Mouse (Mus musculus): ENCODE measurements around the gene Olfr478.
"Not testable (repeated sequence)": the region's sequence is repeated elsewhere in the genome, so short reads cannot be mapped to it uniquely, and the experiment has no call there.

The Olfr478 gene

GRCm38 (mm10) chr7:108033889-108034288 lies at the start of gene Olfr478:
Gene Olfr478 (minus strand): TSS chr7:108033989.
- no peak for DNase-seq (ENCODE audit: low read depth)

GRCm38 (mm10) chr7:108079555-108079954 lies 45.8 kb upstream of the Olfr478 start, which contains the start of gene Olfr481:
Gene Olfr481 (plus strand): TSS chr7:108079855.
- DNase-seq (ENCODE audit: low read depth), result no peak

GRCm38 (mm10) chr7:108067246-108067645 lies 33.5 kb upstream of the Olfr478 start, which contains the start of gene Olfr480:
Gene Olfr480 (minus strand): TSS chr7:108067346.
- no peak for DNase-seq (ENCODE audit: low read depth)

- DNase-seq (ENCODE audit: low read depth), result no peak
Measured at GRCm38 (mm10) chr7:108050393-108050792, 16.6 kb upstream of the Olfr478 start, which contains the start of gene Olfr479. Gene Olfr479 (plus strand): TSS chr7:108050693.

- DNase-seq (ENCODE audit: low read depth), result not testable (repeated sequence)
Measured at GRCm38 (mm10) chr7:108014256-108014655, 19.5 kb downstream of the Olfr478 start.

- no peak for DNase-seq (ENCODE audit: low read depth)
Measured at GRCm38 (mm10) chr7:107986393-107986792, 47.4 kb downstream of the Olfr478 start, which contains the start of gene Olfr477. Gene Olfr477 (plus strand): TSS chr7:107986693.
